Mouse (Mus musculus): ENCODE measurements at regions not wholly inside any gene's neighbourhood (a gene's known extent, or its start where the extent isn't known, plus 50 kb on each side); places are given as distances from the start of the nearest gene placed in this dataset.

GRCm38 (mm10) chr9:89788651-89789050 is 50.4 kb upstream of the Ankrd34c start:
- no peaks in the 10 kb centered on the region for H3K9me3 ChIP-seq (ENCODE audit: low read depth, low read length)
- no peaks in the 10 kb centered on the region for H3K27me3 ChIP-seq (ENCODE audit: insufficient read depth, low read length)
- no peak for TF ChIP-seq CTCF (IDR thresholded peaks at IDR 0.05; ENCODE audit: low read depth)
- no peak overlapping the region for H3K9ac ChIP-seq
- H3K36me3 ChIP-seq (ENCODE audit: insufficient read depth) = no peaks in the 10 kb centered on the region
- ATAC-seq (ENCODE audit: insufficient read depth) = no peak
- DNase-seq = no peak
- no peak overlapping the region for H3K4me3 ChIP-seq (ENCODE audit: low read depth, low read length)
- WGBS = 82% methylated on average over 1 of the region's 1 CpGs
- no peak overlapping the region for H3K4me2 ChIP-seq
- no peak overlapping the region for H3K27ac ChIP-seq (ENCODE audit: low read depth)
- H3K4me1 ChIP-seq (ENCODE audit: insufficient read depth) = no peaks in the 10 kb centered on the region

MicroRNA genes in the stretch of these regions (microRNA counts, 519-probe panel; counts per million panel counts)
- 30.5 counts per million for microRNA mmu-miR-184

Small RNA genes in the stretch of these regions (microRNA-seq; reads per million reads assigned to microRNA genes)
- gene Mir184 (ENCODE audit: borderline number of aligned reads) = 20.2 reads per million, percentile 32 among the genes with 10 or more reads in this experiment

Measured in lung, embryonic 14.5 days (tissue).